Mouse (Mus musculus) bone marrow macrophage, adult 2 months (primary cell): ENCODE results near the gene Pidd1.

Experiments
- CTCF ChIP-seq: IDR thresholded peaks from 2 replicates; pipeline ENCODE4 v1.5.1; 2012; ENCODE audit warnings: low read depth, mild to moderate bottlenecking, low read length, moderate library complexity
- POLR2A ChIP-seq: IDR thresholded peaks from 2 replicates; pipeline ENCODE4 v1.6.1; 2012; ENCODE audit warnings: mild to moderate bottlenecking, low read depth, low read length, borderline replicate concordance

DNA sequence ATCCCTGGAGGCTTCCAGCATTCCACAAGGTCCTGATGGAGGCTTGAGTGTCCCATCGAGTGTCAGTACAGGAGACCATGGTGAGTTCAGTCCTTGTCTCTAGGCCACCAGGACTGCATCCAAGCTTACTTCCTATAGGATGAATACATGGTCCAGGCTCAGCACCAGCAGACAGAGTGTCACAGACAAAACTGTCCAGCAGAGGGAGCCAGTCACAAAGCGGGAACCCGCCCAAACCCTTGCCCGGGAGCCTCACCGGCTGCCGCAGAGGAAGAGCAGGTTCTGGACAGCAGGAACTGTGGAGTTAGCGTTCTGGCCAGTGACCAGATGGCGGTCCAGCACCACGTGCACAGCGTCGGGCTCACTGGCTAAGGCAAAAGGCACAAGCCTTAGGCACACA, 35.0 kb downstream of the Pidd1 start:
- TF ChIP-seq CTCF = peak; percentile 39; the same call in 1 of the 2 replicates
- no peak for TF ChIP-seq POLR2A
